In genomic region chr10:69320667-69321518, GRCm38 (mm10) we compare ENCODE assay signal across 8 mouse cellular contexts. TPM values are rescaled to one million over a fixed set of nuclear protein-coding genes. Genes with fewer than 3 reads are reported as not detected.
DNase-seq lines count a peak whose midpoint lies in the region; ATAC-seq lines count a peak whose summit lies in the region.

No protein-coding gene starts in this region.

- no peaks in the 10 kb centered on the region for H3K4me1 ChIP-seq in forebrain, embryonic 10.5 days
- no peaks in the 10 kb centered on the region; the same call in 1 of the 2 replicates for H3K4me1 ChIP-seq in heart, embryonic 15.5 days (replicated peaks)
- no peaks in the 10 kb centered on the region for H3K4me1 ChIP-seq in liver, embryonic 15.5 days (replicated peaks)
- H3K4me1 ChIP-seq in neural tube, embryonic 13.5 days (replicated peaks), result peaks cover 4% of the 10 kb centered on the region; the same call in 1 of the 2 replicates

- DNase-seq in CD8-positive naive resting alpha-beta T cell, adult 2 months (ENCODE audit: low read depth in 2 of 2, low spot score in 2 of 2), result peak; percentile 38 to 59
- peak; percentile 68 for DNase-seq in c-Kit-positive CD71-negative TER-119-negative erythroid progenitor cells, embryonic 14.5 days (ENCODE audit: low read depth)
- DNase-seq in forebrain, embryonic 10.5 days (ENCODE audit: extremely low spot score, low spot score), result peak; percentile 75
- peak; percentile 89 to 94 for DNase-seq in kidney, postnatal 36 days
- peak; percentile 43 for DNase-seq in telencephalon, adult 2 months (ENCODE audit: low read depth, low spot score)

- 49% methylated on average over 21 of the region's 21 CpGs for WGBS in forebrain, embryonic 10.5 days
- 44% methylated on average over 21 of the region's 21 CpGs for WGBS in heart, embryonic 15.5 days
- 36% methylated on average over 21 of the region's 21 CpGs for WGBS in liver, embryonic 15.5 days (ENCODE audit: insufficient replicate concordance)
- 46% methylated on average over 21 of the region's 21 CpGs for WGBS in neural tube, embryonic 13.5 days

- no peaks in the 10 kb centered on the region for H3K9me3 ChIP-seq in forebrain, embryonic 10.5 days
- H3K9me3 ChIP-seq in heart, embryonic 15.5 days (replicated peaks), result no peaks in the 10 kb centered on the region
- no peaks in the 10 kb centered on the region for H3K9me3 ChIP-seq in liver, embryonic 15.5 days (replicated peaks)
- H3K9me3 ChIP-seq in neural tube, embryonic 13.5 days, result no peaks in the 10 kb centered on the region

- no peak overlapping the region for H3K27ac ChIP-seq in forebrain, embryonic 10.5 days
- no peak overlapping the region for H3K27ac ChIP-seq in heart, embryonic 15.5 days
- H3K27ac ChIP-seq in liver, embryonic 15.5 days (replicated peaks), result no peak overlapping the region
- H3K27ac ChIP-seq in neural tube, embryonic 13.5 days (replicated peaks), result no peak overlapping the region

- peak; percentile 66; the same call in 1 of the 2 replicates for ATAC-seq in heart, embryonic 15.5 days (replicated peaks; ENCODE audit: insufficient number of reproducible peaks, insufficient read depth, low FRiP score, low read depth)
- peak; percentile 67 for ATAC-seq in liver, embryonic 15.5 days (ENCODE audit: insufficient read depth)
- ATAC-seq in neural tube, embryonic 13.5 days (ENCODE audit: low read depth), result peak; percentile 78; the same call in 1 of the 2 replicates

- H3K9ac ChIP-seq in heart, embryonic 15.5 days, result no peak overlapping the region
- H3K9ac ChIP-seq in liver, embryonic 15.5 days, result no peak overlapping the region
- no peak overlapping the region for H3K9ac ChIP-seq in neural tube, embryonic 13.5 days

- no peaks in the 10 kb centered on the region for H3K27me3 ChIP-seq in forebrain, embryonic 10.5 days (ENCODE audit: poor library complexity, severe bottlenecking)
- no peaks in the 10 kb centered on the region for H3K27me3 ChIP-seq in heart, embryonic 15.5 days
- H3K27me3 ChIP-seq in liver, embryonic 15.5 days, result no peaks in the 10 kb centered on the region
- H3K27me3 ChIP-seq in neural tube, embryonic 13.5 days, result no peaks in the 10 kb centered on the region

- no peaks in the 10 kb centered on the region for H3K36me3 ChIP-seq in forebrain, embryonic 10.5 days (replicated peaks)
- H3K36me3 ChIP-seq in heart, embryonic 15.5 days, result no peaks in the 10 kb centered on the region
- no peaks in the 10 kb centered on the region for H3K36me3 ChIP-seq in liver, embryonic 15.5 days (replicated peaks)
- H3K36me3 ChIP-seq in neural tube, embryonic 13.5 days, result no peaks in the 10 kb centered on the region

- no peak overlapping the region for H3K4me3 ChIP-seq in forebrain, embryonic 10.5 days
- H3K4me3 ChIP-seq in heart, embryonic 15.5 days, result peak overlapping the region; percentile 15; the same call in 1 of the 2 replicates
- H3K4me3 ChIP-seq in liver, embryonic 15.5 days (replicated peaks), result peak overlapping the region; percentile 23
- H3K4me3 ChIP-seq in neural tube, embryonic 13.5 days, result no peak overlapping the region

- peak overlapping the region; percentile 43 for H3K4me2 ChIP-seq in heart, embryonic 15.5 days
- H3K4me2 ChIP-seq in liver, embryonic 15.5 days, result peak overlapping the region; percentile 43
- peak overlapping the region; percentile 35 for H3K4me2 ChIP-seq in neural tube, embryonic 13.5 days

RNA-seq across cellular contexts. Expression of gene Cdk1, which starts 31.8 kb away (rescaled TPM):
- polyA plus RNA-seq in forebrain, embryonic 10.5 days (2016; fragmentation: Nextera tagmentation; extraction: Ambion mirVana), result 542 and 548 TPM in 2 replicates
- polyA plus RNA-seq in heart, embryonic 15.5 days (2015; fragmentation: Nextera tagmentation; extraction: Ambion mirVana), result 290 and 334 TPM in 2 replicates
- 292 and 305 TPM in 2 replicates for polyA plus RNA-seq in liver, embryonic 15.5 days (2015; fragmentation: Nextera tagmentation; extraction: Ambion mirVana)
- polyA plus RNA-seq in neural tube, embryonic 13.5 days (2015; fragmentation: Nextera tagmentation; extraction: Ambion mirVana), result 91.3 and 119 TPM in 2 replicates

Comparison
In these comparisons a context has a peak if more than half of its experiments do, and no peak if none do; other contexts are left out.
1. H3K4me3 ChIP-seq: peak in heart, embryonic 15.5 days (single experiment) and liver, embryonic 15.5 days (single experiment); none in forebrain, embryonic 10.5 days (single experiment) and neural tube, embryonic 13.5 days (single experiment).
2. Peak in every context shown above with its lines, with median percentiles within 50 percentile points of each other: DNase-seq, ATAC-seq and H3K4me2 ChIP-seq.